Mouse (Mus musculus) stomach, postnatal 0 days (tissue): Measurements from ENCODE around the gene Chfr. TPM values are rescaled to one million over a fixed set of nuclear protein-coding genes. Genes with fewer than 3 reads are reported as not detected.
"Not testable (repeated sequence)": the region's sequence is repeated elsewhere in the genome, so short reads cannot be mapped to it uniquely, and the experiment has no call there.

Source experiments
- ATAC-seq: fragments of 200-750 bp; cut with Nextera tagmentation; 2 replicates; pipeline ENCODE4 v1.8.0; 2017; ENCODE audit not compliant: low FRiP score, low TSS enrichment
- DNase-seq: peaks from one replicate; pipeline ENCODE4 v3.0.0-alpha.2; 2016; ENCODE audit warnings: low spot score
- H3K27ac ChIP-seq: fragments of 300-500 bp; sonication (generic); replicated peaks from 2 replicates; pipeline ENCODE4 v1.5.1; 2014; ENCODE audit warnings: mild to moderate bottlenecking, control low read depth
- H3K27me3 ChIP-seq: fragments of 300-500 bp; sonication (generic); 2 replicates; pipeline ENCODE4 v1.6.1; 2014; ENCODE audit warnings: low read length; ENCODE audit not compliant: control insufficient read depth, insufficient read depth
- H3K36me3 ChIP-seq: fragments of 300-500 bp; sonication (generic); 2 replicates; pipeline ENCODE4 v1.6.1; 2014; ENCODE audit warnings: low read length, mixed read lengths; ENCODE audit not compliant: control insufficient read depth, insufficient read depth
- H3K4me1 ChIP-seq: fragments of 300-500 bp; sonication (generic); replicated peaks from 2 replicates; pipeline ENCODE4 v1.6.1; 2014; ENCODE audit warnings: antibody characterized with exemption; ENCODE audit not compliant: control insufficient read depth, insufficient read depth
- H3K4me2 ChIP-seq: fragments of 300-500 bp; sonication (generic); replicated peaks from 2 replicates; pipeline ENCODE4 v1.6.1; 2014; ENCODE audit warnings: low read depth, mild to moderate bottlenecking, control low read depth, moderate library complexity
- H3K4me3 ChIP-seq: fragments of 300-500 bp; sonication (generic); 2 replicates; pipeline ENCODE4 v1.5.1; 2014; ENCODE audit warnings: low read depth, low read length, control low read depth
- H3K9ac ChIP-seq: fragments of 300-500 bp; sonication (generic); 2 replicates; pipeline ENCODE4 v1.6.1; 2014; ENCODE audit warnings: mild to moderate bottlenecking, low read length, control low read depth, mixed read lengths
- H3K9me3 ChIP-seq: fragments of 300-500 bp; sonication (generic); 2 replicates; pipeline ENCODE4 v1.6.1; 2016; ENCODE audit warnings: low read length; ENCODE audit not compliant: control insufficient read depth
- CTCF ChIP-seq: IDR thresholded peaks from 2 replicates; pipeline ENCODE4 v1.5.1; 2016; ENCODE audit warnings: antibody characterized with exemption, low read depth, mild to moderate bottlenecking, moderate library complexity
- EP300 ChIP-seq: optimal IDR thresholded peaks from 2 replicates; pipeline ENCODE3; 2016; ENCODE audit warnings: antibody characterized with exemption
- WGBS: fragments of 180-500 bp; shearing (Covaris S2); extraction: QIAGEN DNeasy Blood & Tissue Kit; methylation state at CpG from one replicate; pipeline ENCODE4 v1.1.7; 2014; 5-methylcytosine and 5-hydroxymethylcytosine counted together
- polyA plus RNA-seq: library from polyadenylated mRNA; unstranded; fragments of >200 nt; fragmentation: Nextera tagmentation; extraction: Ambion mirVana; gene quantifications from 2 replicates; pipeline ENCODE4 v1.2.1, GENCODE M21; 2015

The Chfr gene
- polyA plus RNA-seq, 1 experiment from 2014 or later: 25.2 TPM

- Histone ChIP-seq H3K4me3 (peak within 1 kb of the TSS; percentile 81), H3K9ac (peak within 1 kb of the TSS; percentile 89), H3K9me3 (0 out of 2 replicates have a peak, but pooled peaks cover 4% of the 10 kb centered on the region), H3K27ac (peak within 1 kb of the TSS; percentile 100), H3K4me1 (no peaks in the 10 kb centered on the region), H3K27me3 (no peaks in the 10 kb centered on the region), H3K4me2 (peak within 1 kb of the TSS; percentile 75), H3K36me3 (peaks cover 30% of the 10 kb centered on the region)
- TF ChIP-seq EP300 (no peak), CTCF (no peak)
- ATAC-seq (peak; percentile 95), DNase-seq (peak; percentile 97)
- under 1% methylated on average over 70 of the region's 71 CpGs for WGBS
Observed at GRCm38 (mm10) chr5:110107581-110108304, 27.9 kb upstream of the Chfr start, which contains the start of gene Gtpbp6. Gene Gtpbp6 (minus strand): TSS chr5:110108197.

- Histone ChIP-seq H3K27me3 (no peaks in the 10 kb centered on the region), H3K9ac (no peak overlapping the region), H3K4me2 (peak overlapping the region; percentile 75), H3K36me3 (peaks cover 26% of the 10 kb centered on the region), H3K4me1 (no peaks in the 10 kb centered on the region), H3K27ac (peak overlapping the region; percentile 100), H3K9me3 (0 out of 2 replicates have a peak, but pooled peaks cover 4% of the 10 kb centered on the region), H3K4me3 (peak overlapping the region; percentile 81)
- TF ChIP-seq CTCF (peak; percentile 39), EP300 (no peak)
- WGBS: under 1% methylated on average over 7 of the region's 7 CpGs
- DNase-seq: no peak
- no peak for ATAC-seq
Observed at GRCm38 (mm10) chr5:110108305-110108628, 27.4 kb upstream of the Chfr start.

GRCm38 (mm10) chr5:110109991-110110441 lies 25.6 kb upstream of the Chfr start, which contains the start of gene Zfp605:
Gene Zfp605 (plus strand): TSS chr5:110110092.
- 0 out of 2 replicates have a peak, but pooled peaks cover 2% of the 10 kb centered on the region for H3K9me3 ChIP-seq
- H3K4me3 ChIP-seq: peak within 1 kb of the TSS; percentile 59
- peak; percentile 13 for ATAC-seq
- peak; percentile 83 for DNase-seq
- 1% methylated on average over 12 of the region's 12 CpGs for WGBS
- peak within 1 kb of the TSS; percentile 79 for H3K4me2 ChIP-seq
- peaks cover 9% of the 10 kb centered on the region for H3K36me3 ChIP-seq
- H3K4me1 ChIP-seq: no peaks in the 10 kb centered on the region
- H3K27ac ChIP-seq: peak within 1 kb of the TSS; percentile 71
- TF ChIP-seq CTCF (no peak), EP300 (no peak)
- H3K27me3 ChIP-seq: no peaks in the 10 kb centered on the region
- peak within 1 kb of the TSS; percentile 57 for H3K9ac ChIP-seq

GRCm38 (mm10) chr5:110122380-110122779 lies 13.3 kb upstream of the Chfr start:
- not testable (repeated sequence) for ATAC-seq, H3K9ac ChIP-seq, H3K27me3 ChIP-seq, H3K4me2 ChIP-seq, H3K27ac ChIP-seq, H3K4me3 ChIP-seq, DNase-seq, H3K9me3 ChIP-seq, H3K36me3 ChIP-seq, H3K4me1 ChIP-seq
- WGBS: 80% methylated on average over 3 of the region's 3 CpGs

- Histone ChIP-seq H3K4me2 (peak overlapping the region; percentile 77), H3K27ac (peak overlapping the region; percentile 89), H3K4me3 (peak overlapping the region; percentile 81), H3K27me3 (no peaks in the 10 kb centered on the region), H3K9ac (peak overlapping the region; percentile 84), H3K9me3 (0 out of 2 replicates have a peak, but pooled peaks cover 3% of the 10 kb centered on the region), H3K36me3 (no peaks in the 10 kb centered on the region), H3K4me1 (no peaks in the 10 kb centered on the region)
- DNase-seq (no peak), ATAC-seq (peak; percentile 30; the same call in 1 of the 2 replicates)
- TF ChIP-seq EP300 (no peak), CTCF (no peak)
- WGBS: 4% methylated on average over 18 of the region's 18 CpGs
Observed at GRCm38 (mm10) chr5:110136087-110136464, 434 bp downstream of the Chfr start.

- Histone ChIP-seq H3K27me3 (no peaks in the 10 kb centered on the region), H3K4me3 (no peak overlapping the region), H3K4me2 (no peak overlapping the region), H3K36me3 (no peaks in the 10 kb centered on the region), H3K4me1 (no peaks in the 10 kb centered on the region), H3K9me3 (0 out of 2 replicates have a peak, but pooled peaks cover 3% of the 10 kb centered on the region), H3K9ac (no peak overlapping the region), H3K27ac (no peak overlapping the region)
- WGBS: 99% methylated on average over 3 of the region's 3 CpGs
- ATAC-seq: no peak
- no peak for DNase-seq
- TF ChIP-seq CTCF: no peak
- no peak for TF ChIP-seq EP300
Observed at GRCm38 (mm10) chr5:110137816-110138215, 2.2 kb downstream of the Chfr start.
